19 mouse cellular contexts compared by ENCODE assay signal in the genomic region with DNA sequence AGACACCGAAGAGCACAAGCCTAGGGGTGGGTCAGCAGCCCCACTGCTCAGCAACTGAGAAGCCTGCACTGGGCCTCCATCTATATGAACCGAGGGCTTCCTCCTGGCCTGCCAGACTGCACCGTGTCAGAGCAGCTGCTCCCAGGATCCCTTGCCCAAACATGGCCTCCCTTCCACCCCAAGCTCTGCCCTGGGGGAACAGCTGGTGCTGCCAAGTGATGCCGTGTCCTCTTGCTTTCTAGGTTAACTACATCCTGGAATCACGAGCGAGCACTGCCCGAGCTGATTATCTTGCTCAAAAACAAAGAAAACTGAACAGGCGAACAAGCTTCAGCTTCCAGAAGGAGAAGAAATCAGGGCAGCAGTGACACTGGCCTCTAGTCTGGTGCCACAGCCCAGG.
DNase-seq lines count a peak whose midpoint lies in the region; ATAC-seq and TF ChIP-seq lines count a peak whose summit lies in the region.
"Had no signal": no experiment of that assay in that cellular context is flagged by ENCODE, and none has a peak within 500 bp of the region (broad histone marks: within the 10 kb centered on the region; RNA-seq: fewer than 3 reads in every experiment).

No protein-coding gene starts in this region.

- no peak for TF ChIP-seq CTCF in liver, postnatal 0 days (IDR thresholded peaks at IDR 0.05; ENCODE audit: low read depth)

- peak; percentile 63 for DNase-seq in left cerebral cortex, postnatal 4 days
- no peak for DNase-seq in left cerebral cortex, postnatal 36 days (ENCODE audit: low spot score in 2 of 2)
- DNase-seq in cerebellum, adult 18-20 months: peak; percentile 26 to 36
- peak; percentile 46 for DNase-seq in cerebellum, adult 9-11 months
- DNase-seq in embryonic facial prominence, embryonic 14.5 days (ENCODE audit: low spot score): no peak
- DNase-seq in ovary, postnatal 36 days (ENCODE audit: low spot score): no peak
- DNase-seq in liver, postnatal 0 days: no peak
- DNase-seq: layer of hippocampus, adult 9-11 months; lung, adult 2 months; right cerebral cortex, postnatal 14 days; thymus, adult 2 months had no signal

- H3K4me2 ChIP-seq in embryonic facial prominence, embryonic 14.5 days (ENCODE audit: low read depth, low read length): no peak overlapping the region
- no peak overlapping the region for H3K4me2 ChIP-seq in liver, postnatal 0 days (ENCODE audit: low read depth, low read length)
- H3K4me2 ChIP-seq: kidney, embryonic 15.5 days; liver, embryonic 11.5 days; stomach, embryonic 15.5 days had no signal

- H3K27ac ChIP-seq in embryonic facial prominence, embryonic 14.5 days (replicated peaks; ENCODE audit: low read depth, low read length): no peak overlapping the region
- no peak overlapping the region for H3K27ac ChIP-seq in liver, postnatal 0 days (ENCODE audit: low read depth)
- H3K27ac ChIP-seq: kidney, embryonic 15.5 days; left cerebral cortex, adult 2 months; stomach, embryonic 15.5 days had no signal

- H3K9ac ChIP-seq in embryonic facial prominence, embryonic 14.5 days (ENCODE audit: low read depth, low read length): no peak overlapping the region
- H3K9ac ChIP-seq in liver, postnatal 0 days (replicated peaks): no peak overlapping the region
- H3K9ac ChIP-seq: kidney, embryonic 15.5 days; stomach, embryonic 15.5 days had no signal

- H3K9me3 ChIP-seq in embryonic facial prominence, embryonic 14.5 days (ENCODE audit: control insufficient read depth, low read length): no peaks in the 10 kb centered on the region
- no peaks in the 10 kb centered on the region for H3K9me3 ChIP-seq in liver, postnatal 0 days (ENCODE audit: low read length)
- H3K9me3 ChIP-seq: kidney, embryonic 15.5 days; megakaryocyte, embryonic 14.5 days; stomach, embryonic 15.5 days had no signal

- intact Hi-C loops in left cerebral cortex, postnatal 4 days (cut with DNase I): no loop called here
- intact Hi-C loops in left cerebral cortex, postnatal 36 days (cut with DNase I): no loop called here

- ATAC-seq in embryonic facial prominence, embryonic 14.5 days (ENCODE audit: low read depth): 0 out of 2 replicates have a peak, but pooled peaks have one; percentile 10
- ATAC-seq in liver, postnatal 0 days: no peak
- ATAC-seq: forebrain, embryonic 14.5 days; intestine, embryonic 16.5 days; midbrain, embryonic 16.5 days had no signal

- no peak for TF ChIP-seq EP300 in liver, postnatal 0 days (IDR thresholded peaks at IDR 0.05; ENCODE audit: low read depth)

- H3K4me3 ChIP-seq in embryonic facial prominence, embryonic 14.5 days (ENCODE audit: low read depth, low read length): no peak overlapping the region
- H3K4me3 ChIP-seq in liver, postnatal 0 days (ENCODE audit: low read depth, low read length): no peak overlapping the region
- H3K4me3 ChIP-seq: kidney, embryonic 15.5 days; left cerebral cortex, adult 2 months; megakaryocyte, embryonic 14.5 days; stomach, embryonic 15.5 days had no signal

- H3K36me3 ChIP-seq in embryonic facial prominence, embryonic 14.5 days (ENCODE audit: control insufficient read depth, insufficient read depth, low read length): peaks cover 31% of the 10 kb centered on the region
- H3K36me3 ChIP-seq in liver, postnatal 0 days (replicated peaks; ENCODE audit: insufficient read depth, low read length): peaks cover 5% of the 10 kb centered on the region; the same call in 1 of the 2 replicates

- 0 out of 2 replicates have a peak, but pooled peaks cover 9% of the 10 kb centered on the region for H3K4me1 ChIP-seq in embryonic facial prominence, embryonic 14.5 days (ENCODE audit: control insufficient read depth, insufficient read depth, low read length)
- no peaks in the 10 kb centered on the region for H3K4me1 ChIP-seq in liver, postnatal 0 days (ENCODE audit: insufficient read depth)

- WGBS in embryonic facial prominence, embryonic 14.5 days: 84% methylated on average over 8 of the region's 8 CpGs
- 83% methylated on average over 8 of the region's 8 CpGs for WGBS in liver, postnatal 0 days (ENCODE audit: insufficient replicate concordance)

- H3K27me3 ChIP-seq in embryonic facial prominence, embryonic 14.5 days (replicated peaks; ENCODE audit: control insufficient read depth, insufficient read depth, low read length): no peaks in the 10 kb centered on the region
- no peaks in the 10 kb centered on the region for H3K27me3 ChIP-seq in liver, postnatal 0 days (ENCODE audit: insufficient read depth, low read length)
- H3K27me3 ChIP-seq: kidney, embryonic 15.5 days; stomach, embryonic 15.5 days had no signal

Comparison
In these comparisons a context has a peak if more than half of its experiments do, and no peak if none do; other contexts are left out.
1. DNase-seq: peak in left cerebral cortex, postnatal 4 days (single experiment), cerebellum, adult 18-20 months (2 of 2) and cerebellum, adult 9-11 months (single experiment); none in left cerebral cortex, postnatal 36 days (0 of 2), embryonic facial prominence, embryonic 14.5 days (single experiment), ovary, postnatal 36 days (single experiment) and liver, postnatal 0 days (single experiment).